Mouse (Mus musculus): ENCODE measurements around the gene Nabp2.
A peak's percentile ranks its signal among the peaks of the same experiment; 100 is the strongest.

The Nabp2 gene

DNA sequence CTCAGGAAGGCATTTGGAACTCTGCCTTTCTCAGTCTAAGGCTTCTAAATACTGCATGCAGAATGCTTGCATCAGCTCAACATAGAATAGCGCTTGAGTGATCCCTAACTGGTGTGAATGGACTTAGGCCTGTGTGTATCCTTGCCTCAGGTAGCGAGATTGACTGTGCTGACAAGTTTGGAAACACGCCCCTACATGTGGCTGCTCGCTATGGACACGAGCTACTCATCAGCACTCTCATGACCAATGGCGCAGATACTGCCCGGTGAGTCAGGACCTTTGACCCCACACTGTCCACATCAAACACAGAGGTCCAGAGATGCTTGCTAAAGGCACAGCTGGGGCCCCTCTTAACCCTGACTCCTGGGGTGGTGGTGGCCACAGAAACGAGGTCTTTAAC is 28.8 kb downstream of the Nabp2 start:
- no peak for DNase-seq

DNA sequence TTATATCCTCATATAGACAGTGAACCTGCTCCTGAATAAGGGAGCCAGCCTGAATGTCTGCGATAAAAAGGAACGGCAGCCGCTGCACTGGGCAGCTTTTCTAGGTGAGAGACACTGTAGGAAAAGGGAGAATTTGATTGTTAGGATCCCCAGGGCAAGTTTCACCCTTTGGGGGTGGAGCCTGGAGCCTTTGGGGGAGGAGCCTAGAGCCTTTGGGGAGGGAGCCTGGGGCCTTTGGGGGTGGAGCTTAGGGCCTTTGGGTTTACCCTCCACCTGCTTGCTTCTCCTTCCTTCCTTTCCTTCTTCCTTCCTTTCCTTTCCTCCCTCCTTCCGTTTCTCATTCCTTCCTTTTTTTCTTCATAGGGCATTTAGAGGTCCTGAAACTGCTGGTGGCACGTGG is 30.7 kb downstream of the Nabp2 start:
- no peak for DNase-seq

DNA sequence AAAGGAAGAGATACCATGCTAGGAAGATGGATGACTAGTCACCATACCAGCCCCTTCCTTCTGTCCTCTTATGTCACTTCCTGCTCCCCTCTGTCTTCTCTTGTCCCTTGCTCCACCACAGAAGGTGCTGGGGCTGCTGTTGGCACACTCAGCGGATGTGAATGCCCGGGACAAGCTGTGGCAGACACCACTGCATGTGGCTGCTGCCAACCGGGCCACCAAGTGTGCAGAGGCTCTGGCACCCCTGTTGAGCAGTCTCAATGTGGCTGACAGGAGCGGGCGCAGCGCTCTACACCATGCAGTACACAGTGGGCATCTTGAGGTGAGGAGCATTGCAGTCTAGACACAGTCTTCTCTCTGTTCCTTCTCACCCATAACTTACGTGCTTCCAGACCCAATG is 32.0 kb downstream of the Nabp2 start:
- no peak for DNase-seq

DNA sequence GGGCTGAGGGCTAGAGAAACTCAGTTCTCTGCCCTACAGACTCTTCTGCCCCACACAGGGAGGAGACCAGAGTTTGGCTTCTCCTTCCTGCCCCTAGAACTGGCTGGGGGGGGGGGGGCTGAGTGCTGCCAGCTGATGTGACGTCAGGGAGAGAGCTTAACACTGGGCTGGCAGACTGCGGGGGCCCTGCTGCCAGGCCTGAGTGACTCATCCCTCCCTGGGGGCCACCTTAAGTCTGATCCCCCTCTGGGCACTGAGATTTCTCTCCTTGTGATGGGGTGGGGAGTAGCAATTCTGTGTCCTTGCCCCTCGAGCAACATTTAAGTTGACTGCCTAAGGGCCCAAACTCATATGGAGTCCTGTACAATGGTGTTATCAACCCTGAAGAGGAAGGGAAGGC is 32.8 kb downstream of the Nabp2 start:
- no peak for DNase-seq

- DNase-seq: no peak
Measured at GRCm38 (mm10) chr10:128377940-128378448, 33.3 kb downstream of the Nabp2 start.

DNA sequence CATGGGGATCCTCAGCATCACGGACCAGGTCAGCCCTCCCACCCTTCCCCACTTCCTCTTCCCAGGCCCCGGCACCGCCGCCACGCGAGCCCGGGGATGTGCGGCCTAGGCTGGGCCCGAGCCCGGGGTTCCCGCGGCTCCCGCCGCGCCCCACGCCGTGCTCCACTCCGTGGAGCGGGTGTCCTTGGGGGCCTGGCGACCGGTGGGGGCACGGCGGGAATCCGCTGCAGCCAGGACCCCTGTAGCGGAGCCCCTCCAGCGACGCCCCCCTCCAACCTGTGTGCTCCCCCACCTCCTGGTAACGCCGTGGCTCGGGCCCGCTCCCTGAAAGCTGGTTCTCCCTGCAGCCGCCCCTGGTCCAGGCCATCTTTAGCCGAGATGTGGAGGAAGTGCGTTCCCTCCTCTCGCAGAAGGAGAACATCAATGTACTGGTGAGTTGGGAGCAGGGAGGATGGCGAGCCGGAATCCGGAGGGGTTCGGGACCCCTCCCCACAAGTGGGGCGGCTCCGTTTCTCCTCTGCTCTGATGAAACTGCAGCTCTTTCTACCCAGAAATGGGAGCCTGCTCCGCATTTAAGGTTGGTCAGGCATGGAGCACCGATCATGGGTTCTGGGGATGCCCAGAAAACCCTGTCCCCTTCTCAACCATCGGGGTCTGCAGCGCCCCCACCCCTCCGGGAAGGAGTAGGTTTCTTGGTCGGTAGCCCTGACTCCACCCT is 33.9 kb downstream of the Nabp2 start:
- DNase-seq: peak; percentile 62

- DNase-seq: peak; percentile 89
Measured at GRCm38 (mm10) chr10:128376455-128377211, 34.7 kb downstream of the Nabp2 start, which contains the start of gene Ankrd52. TSS of gene Ankrd52 (plus strand) at chr10:128377115.

DNA sequence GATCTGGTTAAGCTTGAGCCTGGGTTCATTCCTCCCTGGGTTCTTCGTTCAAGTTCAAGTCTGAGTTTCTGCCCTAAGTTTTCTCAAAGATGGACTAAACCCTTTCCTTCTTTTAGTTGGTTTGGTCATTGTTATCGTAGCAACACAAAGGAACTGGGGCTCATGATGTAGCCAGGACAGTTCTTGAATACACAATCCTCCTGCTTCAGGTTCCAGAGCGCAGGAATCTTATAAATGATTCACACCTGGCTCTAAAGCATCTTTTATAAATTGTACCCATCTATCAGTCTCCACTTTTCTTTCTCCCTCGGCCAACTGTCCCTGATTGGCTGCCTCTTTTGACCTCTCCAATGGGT is 35.2 kb downstream of the Nabp2 start:
- DNase-seq: no peak

DNA sequence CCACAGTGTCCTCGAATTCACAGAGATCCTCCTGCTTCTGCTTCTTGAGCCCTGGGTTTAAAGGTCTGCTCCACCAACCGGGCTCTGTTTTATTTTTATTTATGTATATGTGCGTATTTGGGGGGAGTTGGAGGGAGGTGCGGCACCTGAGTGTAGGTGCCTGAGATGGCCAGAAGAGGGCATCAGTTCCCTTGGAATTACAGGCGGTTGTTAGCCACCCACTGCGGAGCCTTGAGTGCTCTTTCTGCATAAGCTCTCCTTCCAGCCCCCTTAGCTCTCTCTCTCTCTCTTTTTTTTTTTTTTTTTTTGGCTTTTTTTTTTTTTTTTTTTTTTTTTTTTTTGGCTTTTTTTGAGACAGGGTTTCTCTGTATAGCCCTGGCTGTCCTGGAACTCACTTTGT is 36.9 kb downstream of the Nabp2 start:
- DNase-seq: peak; percentile 29

DNA sequence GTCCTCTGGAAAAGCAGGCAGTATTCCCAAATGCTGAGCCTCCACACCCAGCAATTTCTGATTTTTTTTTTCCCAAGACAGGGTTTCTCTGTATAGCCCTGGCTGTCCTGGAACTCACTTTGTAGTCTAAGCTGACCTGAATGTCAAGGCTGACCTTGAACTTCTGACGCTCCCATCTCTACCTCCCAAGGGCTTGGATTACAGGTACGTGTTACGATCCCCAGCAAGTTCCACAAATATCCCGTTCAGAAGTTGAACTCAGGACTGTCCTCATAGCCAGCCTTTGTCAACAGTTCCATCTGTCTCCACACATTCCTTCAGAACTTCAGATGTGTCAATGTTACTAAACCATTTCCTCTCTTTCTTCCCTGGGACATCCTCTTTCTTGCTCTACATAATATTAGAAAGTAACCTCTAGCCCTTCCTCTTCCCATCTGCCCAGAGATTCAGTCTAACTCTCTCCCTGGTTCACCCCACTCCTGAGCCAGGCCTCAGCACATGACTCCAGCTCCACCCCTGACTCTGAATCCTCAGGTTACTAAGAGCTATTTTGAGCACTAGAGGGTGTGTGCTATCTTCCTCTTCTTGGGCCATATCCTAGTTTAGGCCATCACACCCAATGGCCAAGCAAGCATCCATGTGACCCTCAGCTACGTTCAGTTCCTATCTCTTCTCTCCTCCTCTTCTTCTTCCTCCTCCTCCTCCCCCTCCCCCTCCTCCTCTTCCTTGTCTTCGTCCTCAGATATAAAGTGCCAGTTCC is 38.1 kb downstream of the Nabp2 start:
- DNase-seq: no peak

DNA sequence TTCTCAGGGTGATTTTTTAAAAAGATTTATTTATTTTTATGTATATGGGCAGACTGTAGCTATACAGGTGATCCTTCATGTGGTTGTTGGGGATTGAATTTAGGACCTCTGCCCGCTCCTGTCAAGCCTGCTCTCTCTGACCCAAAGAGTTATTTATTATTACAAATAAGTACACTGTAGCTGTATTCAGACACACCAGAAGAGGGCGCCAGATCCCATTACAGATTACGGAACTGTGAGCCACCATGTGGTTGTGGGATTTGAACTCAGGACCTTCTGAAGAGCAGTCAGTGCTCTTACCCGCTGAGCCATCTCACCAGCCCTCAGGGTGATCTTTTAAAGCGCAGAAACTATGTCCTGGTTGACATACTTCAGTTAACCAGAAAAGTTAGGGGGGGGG is 39.1 kb downstream of the Nabp2 start:
- no peak for DNase-seq

DNA sequence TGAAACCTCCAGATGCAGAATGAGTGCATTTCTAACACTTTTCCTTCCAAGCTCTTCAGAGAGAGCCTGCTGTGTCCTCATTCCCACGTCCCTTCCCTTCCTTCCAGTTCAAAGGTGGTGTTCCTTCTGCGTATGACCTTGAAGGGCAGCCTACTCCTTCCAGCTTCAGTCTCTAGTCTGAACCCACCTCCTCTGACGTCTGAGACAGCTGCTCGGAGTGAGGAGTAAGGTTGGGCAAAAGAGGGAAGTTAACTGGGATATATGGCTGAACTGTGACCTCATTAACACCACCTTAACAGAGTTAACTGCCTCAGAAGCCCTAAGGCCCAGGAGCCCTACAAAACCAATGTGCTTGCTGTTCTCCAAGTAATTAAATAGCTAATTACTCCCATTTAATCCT is 40.7 kb downstream of the Nabp2 start:
- DNase-seq: no peak

DNA sequence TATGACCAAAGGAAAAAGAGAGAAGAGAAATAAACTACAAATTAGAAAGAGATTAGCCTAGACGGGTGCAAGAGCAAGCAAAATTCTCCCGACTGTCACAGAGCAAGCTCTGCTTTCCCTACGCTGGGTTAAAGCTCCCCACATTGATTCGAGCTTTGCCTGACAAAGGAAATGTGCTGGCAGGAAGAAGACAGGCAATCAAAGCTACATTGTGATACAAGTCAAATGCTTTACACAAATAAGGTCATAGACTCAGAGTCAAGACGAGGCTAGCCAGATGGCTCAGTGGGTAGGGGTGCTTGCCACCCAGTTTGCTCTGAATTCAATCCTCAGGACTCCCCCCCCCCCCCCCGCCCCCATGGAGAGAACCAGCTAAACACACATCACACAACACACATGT is 41.3 kb downstream of the Nabp2 start:
- no peak for DNase-seq

- no peak for DNase-seq
Measured at GRCm38 (mm10) chr10:128369599-128369998, 41.7 kb downstream of the Nabp2 start.

GRCm38 (mm10) chr10:128369218-128369543 is 42.1 kb downstream of the Nabp2 start:
- DNase-seq: no peak

DNA sequence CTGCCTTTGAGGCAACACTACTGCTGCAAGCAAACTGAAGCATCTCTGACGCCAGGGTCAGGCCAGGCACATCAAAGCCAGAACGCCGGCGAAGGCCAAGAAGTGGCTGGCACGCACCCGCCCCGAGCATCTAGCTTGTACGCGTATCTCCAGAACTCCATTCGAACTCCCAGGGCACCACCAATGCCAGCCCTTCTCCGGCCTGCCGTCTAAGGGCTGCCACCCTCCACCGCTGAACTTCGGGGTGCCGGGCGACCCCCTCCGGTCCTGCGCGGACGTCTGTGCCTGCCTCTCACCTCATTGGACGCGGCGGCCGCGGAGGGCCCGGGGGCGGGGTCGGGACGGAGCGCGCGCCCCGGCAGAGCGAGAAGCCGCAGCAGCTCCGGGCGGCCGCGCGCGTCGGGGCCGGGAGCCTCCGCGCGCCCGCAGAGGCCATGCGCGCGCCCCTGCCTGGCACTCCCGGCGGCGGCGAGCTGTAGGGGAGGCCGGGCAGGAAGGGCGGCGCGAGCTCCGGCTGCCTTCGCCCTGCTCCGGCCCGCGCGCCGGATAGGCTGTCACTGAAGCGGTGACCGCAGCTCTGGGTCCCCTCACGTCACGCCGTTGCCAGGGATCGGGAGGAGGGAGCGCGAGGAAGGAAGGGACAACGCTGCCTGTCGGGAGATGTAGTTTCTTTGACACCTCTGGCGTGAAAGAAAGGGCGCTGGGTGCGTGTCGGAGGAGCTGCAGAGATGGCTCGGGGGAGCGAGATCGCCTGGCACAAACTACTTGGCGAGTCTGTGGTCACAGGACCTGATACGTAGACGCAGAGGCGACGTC is 42.7 kb downstream of the Nabp2 start, which contains the start of gene Coq10a:
Gene Coq10a, minus strand, starts transcription at position 596 of the 816 bp plus-strand sequence.
- peak; percentile 91 for DNase-seq

DNA sequence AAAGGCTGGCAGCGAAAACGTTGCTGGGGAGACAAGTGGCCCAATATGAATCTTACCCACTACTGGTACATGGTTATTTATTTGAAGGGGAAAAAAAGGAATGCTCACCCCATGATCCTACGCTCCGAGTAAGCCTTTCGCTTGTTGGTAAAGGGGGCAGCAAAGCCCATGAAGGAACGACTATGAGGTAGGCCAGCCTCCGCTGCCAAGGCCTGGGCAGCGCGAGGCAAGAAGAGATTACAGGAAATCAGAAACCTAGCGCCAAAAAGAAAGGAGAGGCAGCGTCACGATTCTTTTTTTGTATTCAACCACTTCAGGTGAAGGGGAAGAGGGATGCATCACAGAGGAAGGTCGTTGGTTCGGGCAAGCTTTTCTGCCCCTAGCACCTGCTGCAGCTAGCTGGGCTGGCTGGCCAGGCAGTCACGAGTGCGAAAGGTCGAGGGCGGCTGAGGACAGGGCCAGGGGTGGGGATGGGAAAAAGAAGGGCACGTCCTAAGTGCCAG is 43.3 kb downstream of the Nabp2 start:
- DNase-seq: no peak

DNA sequence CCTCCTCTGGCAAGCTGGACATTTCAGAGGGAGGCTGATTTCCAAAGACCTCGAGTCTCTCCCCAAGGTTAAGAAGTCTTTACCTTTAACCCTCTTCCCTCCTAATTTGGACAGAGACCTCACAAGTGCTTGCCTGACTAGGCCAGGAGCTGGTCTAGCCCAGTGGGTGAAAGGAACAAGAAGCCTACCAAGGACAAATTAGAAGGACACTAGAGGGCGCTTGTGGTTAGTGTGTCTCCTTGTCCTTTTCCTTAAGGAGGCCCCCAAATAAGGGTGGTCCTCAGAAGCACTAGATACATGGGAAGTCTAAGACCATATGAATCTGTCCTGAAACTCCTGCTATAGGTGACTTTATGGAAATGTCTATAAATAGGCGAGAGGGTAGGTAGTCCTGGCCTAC is 48.7 kb downstream of the Nabp2 start:
- DNase-seq: peak; percentile 30

- DNase-seq: no peak
Measured at GRCm38 (mm10) chr10:128361836-128362235, 49.5 kb downstream of the Nabp2 start.

DNA sequence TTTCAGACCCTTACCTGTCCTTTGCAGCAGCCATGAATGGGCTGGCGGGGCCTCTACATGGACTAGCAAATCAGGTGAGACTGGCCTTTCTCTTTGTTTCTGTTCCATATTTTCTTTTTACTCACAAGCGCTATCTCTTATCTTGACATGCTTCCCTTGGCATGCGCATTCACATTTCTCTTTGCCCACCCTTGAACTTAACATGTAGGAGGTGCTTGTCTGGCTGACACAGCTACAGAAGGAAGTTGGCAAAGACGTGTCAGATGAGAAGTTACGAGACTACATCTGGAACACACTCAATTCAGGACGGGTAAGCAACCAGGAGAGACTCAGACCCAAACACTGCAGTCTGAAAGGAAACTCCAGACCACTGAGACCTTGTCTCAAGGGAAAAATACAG is 52.1 kb downstream of the Nabp2 start:
- no peak for DNase-seq

DNA sequence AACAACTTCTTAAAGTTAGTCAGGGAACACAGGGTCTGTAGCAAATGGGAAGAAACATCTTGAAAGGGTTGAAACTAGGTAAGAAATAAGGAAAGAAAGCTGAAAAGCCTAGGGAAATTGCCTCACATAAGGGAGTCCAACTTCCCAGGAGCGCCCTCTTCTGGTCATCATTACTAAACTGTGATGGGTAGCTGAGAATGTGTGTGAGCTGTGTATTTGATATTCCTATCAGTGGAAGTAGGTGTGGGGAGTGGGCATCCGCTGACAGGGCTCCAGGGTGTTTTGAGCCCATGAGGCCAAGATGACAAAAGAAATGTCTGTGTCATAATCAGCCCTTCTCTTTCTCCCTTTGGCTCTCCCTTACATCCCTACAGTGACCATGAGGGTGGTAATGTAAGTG is 52.5 kb downstream of the Nabp2 start:
- peak; percentile 52 for DNase-seq
